Mouse (Mus musculus) limb, embryonic 13.5 days (tissue): ENCODE measurements around the gene Ms4a6b. TPM values are rescaled to one million over a fixed set of nuclear protein-coding genes. Genes with fewer than 3 reads are reported as not detected.
"Not testable (repeated sequence)": the region's sequence is repeated elsewhere in the genome, so short reads cannot be mapped to it uniquely, and the experiment has no call there.

Experiments
- ATAC-seq: fragments of 200-750 bp; cut with Nextera tagmentation; 2 replicates; pipeline ENCODE4 v1.8.0; 2017; ENCODE audit warnings: low read depth, moderate number of reproducible peaks, moderate TSS enrichment; ENCODE audit not compliant: low FRiP score
- H3K27ac ChIP-seq: fragments of 300-500 bp; sonication (generic); 2 replicates; pipeline ENCODE4 v1.5.1; 2015; ENCODE audit warnings: inconsistent platforms, mild to moderate bottlenecking, moderate library complexity
- H3K27me3 ChIP-seq: fragments of 300-500 bp; sonication (generic); 2 replicates; pipeline ENCODE4 v1.6.1; 2015; ENCODE audit warnings: mild to moderate bottlenecking, inconsistent platforms
- H3K36me3 ChIP-seq: fragments of 300-500 bp; sonication (generic); 2 replicates; pipeline ENCODE4 v1.6.1; 2015; ENCODE audit warnings: inconsistent platforms, mild to moderate bottlenecking, moderate library complexity
- H3K4me1 ChIP-seq: fragments of 300-500 bp; sonication (generic); 2 replicates; pipeline ENCODE4 v1.6.1; 2015; ENCODE audit warnings: inconsistent platforms
- H3K4me2 ChIP-seq: fragments of 300-500 bp; sonication (generic); replicated peaks from 2 replicates; pipeline ENCODE4 v1.6.1; 2015; ENCODE audit warnings: inconsistent platforms, mild to moderate bottlenecking, moderate library complexity
- H3K4me3 ChIP-seq: fragments of 300-500 bp; sonication (generic); 2 replicates; pipeline ENCODE4 v1.5.1; 2015; ENCODE audit warnings: moderate library complexity, mild to moderate bottlenecking, inconsistent platforms
- H3K9ac ChIP-seq: fragments of 300-500 bp; sonication (generic); 2 replicates; pipeline ENCODE4 v1.6.1; 2015; ENCODE audit warnings: mild to moderate bottlenecking, inconsistent platforms
- H3K9me3 ChIP-seq: fragments of 300-500 bp; sonication (generic); 2 replicates; pipeline ENCODE4 v1.6.1; 2016; ENCODE audit warnings: inconsistent platforms
- WGBS: fragments of 180-500 bp; shearing (Covaris S2); methylation state at CpG from one replicate; pipeline ENCODE4 v1.1.7; 2015; 5-methylcytosine and 5-hydroxymethylcytosine counted together
- polyA plus RNA-seq: library from polyadenylated mRNA; unstranded; fragments of >200 nt; fragmentation: Nextera tagmentation; extraction: Ambion mirVana; gene quantifications from 2 replicates; pipeline ENCODE4 v1.2.1, GENCODE M21; 2015

Ms4a6b gene
- polyA plus RNA-seq, 1 experiment from 2014 or later: 4.1 TPM

GRCm38 (mm10) chr19:11537336-11537735 lies 21.0 kb downstream of the Ms4a6b start:
- Histone ChIP-seq H3K4me1 (no peaks in the 10 kb centered on the region), H3K27me3 (no peaks in the 10 kb centered on the region), H3K4me3 (no peak overlapping the region), H3K4me2 (no peak overlapping the region), H3K36me3 (no peaks in the 10 kb centered on the region), H3K9me3 (no peaks in the 10 kb centered on the region), H3K27ac (no peak overlapping the region), H3K9ac (no peak overlapping the region)
- WGBS: 20% methylated on average over 2 of the region's 2 CpGs
- ATAC-seq: no peak

GRCm38 (mm10) chr19:11540166-11540821 lies 24.0 kb downstream of the Ms4a6b start:
- H3K4me1 ChIP-seq, H3K4me3 ChIP-seq, H3K27me3 ChIP-seq, H3K36me3 ChIP-seq, H3K4me2 ChIP-seq, H3K9me3 ChIP-seq, H3K9ac ChIP-seq, ATAC-seq, H3K27ac ChIP-seq: not testable (repeated sequence)
- 89% methylated on average over 1 of the region's 1 CpGs for WGBS

DNA sequence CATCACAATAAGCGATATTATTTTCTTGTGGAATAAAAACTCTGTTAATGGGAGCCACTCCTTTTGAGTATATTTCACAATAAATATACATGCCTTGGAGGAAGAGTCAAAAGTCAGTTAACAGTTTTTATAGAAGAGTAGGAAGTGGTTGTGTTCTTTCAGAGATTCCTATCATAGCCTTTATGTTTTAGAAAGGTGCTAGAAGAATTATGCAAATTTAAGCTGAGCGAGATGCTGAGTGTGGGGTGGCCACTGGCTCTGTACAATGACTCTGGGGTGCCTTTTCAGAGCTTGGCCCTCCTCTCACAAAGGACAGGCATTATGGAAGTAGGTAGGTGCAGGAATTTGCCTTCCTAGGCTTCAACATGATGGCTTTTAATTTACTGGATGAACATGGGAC lies 28.1 kb downstream of the Ms4a6b start:
- not testable (repeated sequence) for H3K9me3 ChIP-seq, H3K36me3 ChIP-seq, ATAC-seq, H3K9ac ChIP-seq, H3K4me3 ChIP-seq, H3K27me3 ChIP-seq, H3K27ac ChIP-seq, H3K4me1 ChIP-seq, H3K4me2 ChIP-seq
- 85% methylated on average over 2 of the region's 2 CpGs for WGBS

- no peak overlapping the region for H3K27ac ChIP-seq
- no peaks in the 10 kb centered on the region for H3K27me3 ChIP-seq
- H3K4me2 ChIP-seq: no peak overlapping the region
- no peak for ATAC-seq
- H3K9me3 ChIP-seq: no peaks in the 10 kb centered on the region
- no peak overlapping the region for H3K9ac ChIP-seq
- H3K4me1 ChIP-seq: no peaks in the 10 kb centered on the region
- H3K36me3 ChIP-seq: no peaks in the 10 kb centered on the region
- no peak overlapping the region for H3K4me3 ChIP-seq
Measured at GRCm38 (mm10) chr19:11547911-11548310, 31.6 kb downstream of the Ms4a6b start.

- no peaks in the 10 kb centered on the region for H3K4me1 ChIP-seq
- no peak overlapping the region for H3K27ac ChIP-seq
- 86% methylated on average over 5 of the region's 5 CpGs for WGBS
- ATAC-seq: no peak
- no peak overlapping the region for H3K9ac ChIP-seq
- H3K36me3 ChIP-seq: no peaks in the 10 kb centered on the region
- no peaks in the 10 kb centered on the region for H3K9me3 ChIP-seq
- H3K4me2 ChIP-seq: no peak overlapping the region
- no peaks in the 10 kb centered on the region for H3K27me3 ChIP-seq
- H3K4me3 ChIP-seq: no peak overlapping the region
Measured at GRCm38 (mm10) chr19:11554726-11555125, 38.4 kb downstream of the Ms4a6b start.

DNA sequence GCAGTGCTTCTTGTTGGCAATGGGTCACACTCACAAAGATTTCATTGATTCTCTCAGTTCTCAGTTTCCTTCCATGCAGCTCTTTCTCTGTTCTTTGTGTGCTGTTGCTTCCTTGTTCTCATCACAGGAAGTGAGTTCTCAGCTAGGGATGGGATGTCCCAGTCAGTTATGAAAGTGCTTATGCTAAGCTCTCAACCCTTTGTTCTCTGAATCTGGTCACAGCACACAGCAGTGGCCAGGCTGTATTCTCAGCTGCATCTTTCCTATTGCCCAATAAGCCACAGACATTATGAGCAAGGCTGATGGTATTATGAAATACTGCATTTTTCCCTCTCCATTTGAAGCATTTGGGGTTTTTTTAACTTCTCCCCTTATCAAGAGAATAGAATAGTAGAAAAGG lies 43.2 kb downstream of the Ms4a6b start:
- not testable (repeated sequence) for H3K36me3 ChIP-seq, H3K4me1 ChIP-seq, H3K9ac ChIP-seq, H3K27me3 ChIP-seq, H3K27ac ChIP-seq, H3K4me3 ChIP-seq, H3K9me3 ChIP-seq, ATAC-seq, H3K4me2 ChIP-seq

GRCm38 (mm10) chr19:11574965-11575364 lies 58.7 kb downstream of the Ms4a6b start:
- no peak overlapping the region for H3K9ac ChIP-seq
- H3K4me1 ChIP-seq: no peaks in the 10 kb centered on the region
- no peak overlapping the region for H3K27ac ChIP-seq
- ATAC-seq: no peak
- whole genome bisulfite sequencing: 82% methylated on average over 8 of the region's 8 CpGs
- no peaks in the 10 kb centered on the region for H3K27me3 ChIP-seq
- no peaks in the 10 kb centered on the region for H3K36me3 ChIP-seq
- H3K4me2 ChIP-seq: no peak overlapping the region
- H3K4me3 ChIP-seq: no peak overlapping the region
- H3K9me3 ChIP-seq: no peaks in the 10 kb centered on the region

Other genes with a start within 250 kb of the Ms4a6b start
- not detected in 2 replicates for gene Ms4a5, start 232.6 kb upstream of the Ms4a6b start, polyA plus RNA-seq
- not detected in 2 replicates for gene Ms4a14, start 202.1 kb upstream of the Ms4a6b start, polyA plus RNA-seq
- 5.7 and 7.0 TPM in 2 replicates for gene Ms4a7, start 180.4 kb upstream of the Ms4a6b start, polyA plus RNA-seq
- 5.4 and 5.6 TPM in 2 replicates for gene Ms4a4a, start 141.0 kb upstream of the Ms4a6b start, polyA plus RNA-seq
- 0.62 and 0.87 TPM in 2 replicates for gene Ms4a4c, start 111.7 kb upstream of the Ms4a6b start, polyA plus RNA-seq
- 0.59 TPM in 1 of 2 replicates, not detected in the other for gene Ms4a4b, start 73.0 kb upstream of the Ms4a6b start, polyA plus RNA-seq
- gene Ms4a6c, start 47.1 kb upstream of the Ms4a6b start, polyA plus RNA-seq: 4.2 and 4.6 TPM in 2 replicates
- not detected in 2 replicates for gene Gm8369, start 30.6 kb upstream of the Ms4a6b start, polyA plus RNA-seq
- gene Ms4a4d, start 20.3 kb downstream of the Ms4a6b start, polyA plus RNA-seq: 1.1 and 1.5 TPM in 2 replicates
- gene Ms4a6d, start 88.3 kb downstream of the Ms4a6b start, polyA plus RNA-seq: 3.5 and 3.9 TPM in 2 replicates
- gene Ms4a2, start 107.2 kb downstream of the Ms4a6b start, polyA plus RNA-seq: 0.59 and 1.0 TPM in 2 replicates
- gene Ms4a3, start 124.3 kb downstream of the Ms4a6b start, polyA plus RNA-seq: not detected in 2 replicates
- not detected in 2 replicates for gene Oosp2, start 144.0 kb downstream of the Ms4a6b start, polyA plus RNA-seq
- gene Oosp1, start 174.6 kb downstream of the Ms4a6b start, polyA plus RNA-seq: not detected in 2 replicates
- gene Oosp3, start 180.5 kb downstream of the Ms4a6b start, polyA plus RNA-seq: not detected in 2 replicates
- not detected in 2 replicates for gene Gif, start 231.0 kb downstream of the Ms4a6b start, polyA plus RNA-seq